8 mouse cellular contexts compared by ENCODE assay signal in genomic region chr10:82695956-82696355, GRCm38 (mm10). TPM values are rescaled to one million over a fixed set of nuclear protein-coding genes. Genes with fewer than 3 reads are reported as not detected.
DNase-seq lines count a peak whose midpoint lies in the region; ATAC-seq lines count a peak whose summit lies in the region.

Gene Hcfc2, plus strand, starts transcription at chr10:82696160.

- no peaks in the 10 kb centered on the region; the same call in 1 of the 2 replicates for H3K27me3 ChIP-seq in embryonic facial prominence, embryonic 10.5 days (replicated peaks; ENCODE audit: low read depth, poor library complexity, severe bottlenecking)
- no peaks in the 10 kb centered on the region for H3K27me3 ChIP-seq in heart, embryonic 14.5 days (ENCODE audit: control insufficient read depth, insufficient read depth, low read length)
- no peaks in the 10 kb centered on the region for H3K27me3 ChIP-seq in neural tube, embryonic 13.5 days

- no peak within 1 kb of the TSS for H3K4me3 ChIP-seq in embryonic facial prominence, embryonic 10.5 days
- no peak within 1 kb of the TSS for H3K4me3 ChIP-seq in heart, embryonic 14.5 days (ENCODE audit: control insufficient read depth in 1 of 2, insufficient read depth in 1 of 2, low read depth in 1 of 2, low read length in 2 of 2)
- no peak within 1 kb of the TSS for H3K4me3 ChIP-seq in neural tube, embryonic 13.5 days

- no peak for DNase-seq in left cerebral cortex, adult 18-20 months (ENCODE audit: low spot score in 2 of 2)
- DNase-seq in left cerebral cortex, adult 11 months (ENCODE audit: low spot score), result no peak
- no peak for DNase-seq in embryonic facial prominence, embryonic 10.5 days (ENCODE audit: low spot score)
- DNase-seq in left cerebral cortex, postnatal 25 days (ENCODE audit: low spot score in 2 of 2), result no peak
- DNase-seq in cerebellum, adult 11 months, result no peak
- DNase-seq in right cerebral cortex, postnatal 14 days, result no peak

- no peak within 1 kb of the TSS for H3K9ac ChIP-seq in heart, embryonic 14.5 days (ENCODE audit: low read length)
- H3K9ac ChIP-seq in neural tube, embryonic 13.5 days, result no peak within 1 kb of the TSS

- H3K4me1 ChIP-seq in embryonic facial prominence, embryonic 10.5 days, result peaks cover 34% of the 10 kb centered on the region
- peaks cover 9 to 11% of the 10 kb centered on the region in 2 experiments for H3K4me1 ChIP-seq in heart, embryonic 14.5 days (ENCODE audit: control insufficient read depth in 2 of 2, insufficient read depth in 2 of 2, low read length in 2 of 2)
- H3K4me1 ChIP-seq in neural tube, embryonic 13.5 days (replicated peaks), result peaks cover 18% of the 10 kb centered on the region

- H3K27ac ChIP-seq in embryonic facial prominence, embryonic 10.5 days (replicated peaks), result no peak within 1 kb of the TSS
- H3K27ac ChIP-seq in heart, embryonic 14.5 days (replicated peaks in 1 of 2; ENCODE audit: control insufficient read depth in 1 of 2, insufficient read depth in 1 of 2, low read depth in 2 of 2, low read length in 2 of 2), result peak within 1 kb of the TSS in 1 of 2 experiments; percentile 24; a peak in 1 of 4 replicates
- no peak within 1 kb of the TSS for H3K27ac ChIP-seq in neural tube, embryonic 13.5 days (replicated peaks)

- H3K36me3 ChIP-seq in embryonic facial prominence, embryonic 10.5 days (replicated peaks), result no peaks in the 10 kb centered on the region
- H3K36me3 ChIP-seq in heart, embryonic 14.5 days (ENCODE audit: control insufficient read depth, insufficient read depth, low read length), result peaks cover 2% of the 10 kb centered on the region
- no peaks in the 10 kb centered on the region for H3K36me3 ChIP-seq in neural tube, embryonic 13.5 days

- WGBS in embryonic facial prominence, embryonic 10.5 days, result 86% methylated on average over 5 of the region's 5 CpGs
- 62% methylated on average over 5 of the region's 5 CpGs for WGBS in heart, embryonic 14.5 days
- 86% methylated on average over 5 of the region's 5 CpGs for WGBS in neural tube, embryonic 13.5 days

- H3K4me2 ChIP-seq in heart, embryonic 14.5 days (ENCODE audit: low read length), result no peak within 1 kb of the TSS
- H3K4me2 ChIP-seq in neural tube, embryonic 13.5 days, result no peak within 1 kb of the TSS

- no peaks in the 10 kb centered on the region for H3K9me3 ChIP-seq in embryonic facial prominence, embryonic 10.5 days
- H3K9me3 ChIP-seq in heart, embryonic 14.5 days (ENCODE audit: control insufficient read depth, low read length), result no peaks in the 10 kb centered on the region
- H3K9me3 ChIP-seq in neural tube, embryonic 13.5 days, result no peaks in the 10 kb centered on the region

- ATAC-seq in heart, embryonic 14.5 days (ENCODE audit: insufficient number of reproducible peaks, insufficient read depth, low FRiP score, low read depth), result no peak
- ATAC-seq in neural tube, embryonic 13.5 days (ENCODE audit: low read depth), result no peak

- intact Hi-C loops in left cerebral cortex, postnatal 25 days (cut with DNase I), result loop anchor here (5.0 kb wide), 1 partner anchor 66 kb away; the partner anchor contains the start of gene Nfyb

RNA-seq across cellular contexts. Expression of gene Hcfc2, which starts in this region (rescaled TPM):
- 10 to 100 TPM; 49.4 to 58.5 TPM for total RNA-seq in left cerebral cortex, adult 18-20 months (2021)
- polyA plus RNA-seq in embryonic facial prominence, embryonic 10.5 days (2016; fragmentation: Nextera tagmentation; extraction: Ambion mirVana), result 24.5 and 26.6 TPM in 2 replicates
- polyA plus RNA-seq in heart, embryonic 14.5 days (2014; fragmentation: Nextera tagmentation; extraction: Ambion mirVana), result 35.2 and 40.2 TPM in 2 replicates
- total RNA-seq in left cerebral cortex, postnatal 25 days (2021), result 10 to 100 TPM; 43.0 to 45.2 TPM
- 42.0 and 42.3 TPM in 2 replicates for polyA plus RNA-seq in neural tube, embryonic 13.5 days (2015; fragmentation: Nextera tagmentation; extraction: Ambion mirVana)
